In genomic region chr5:119747038-119747437, GRCm38 (mm10) we compare ENCODE assay signal across 12 mouse cellular contexts.
DNase-seq lines count a peak whose midpoint lies in the region; ATAC-seq and TF ChIP-seq lines count a peak whose summit lies in the region.
"Had no signal": no experiment of that assay in that cellular context is flagged by ENCODE, and none has a peak within 500 bp of the region (broad histone marks: within the 10 kb centered on the region; RNA-seq: fewer than 3 reads in every experiment).

No protein-coding gene starts in this region.

- H3K4me1 ChIP-seq in intestine, postnatal 0 days (replicated peaks; ENCODE audit: control insufficient read depth, insufficient read depth, low read length) = no peaks in the 10 kb centered on the region
- 0 out of 2 replicates have a peak, but pooled peaks cover 5% of the 10 kb centered on the region for H3K4me1 ChIP-seq in intestine, embryonic 16.5 days (ENCODE audit: control insufficient read depth, insufficient read depth, low read length)
- H3K4me1 ChIP-seq: liver, embryonic 12.5 days had no signal

- no peak overlapping the region for H3K27ac ChIP-seq in intestine, postnatal 0 days (ENCODE audit: low read depth, low read length)
- H3K27ac ChIP-seq in intestine, embryonic 16.5 days (ENCODE audit: low read length) = no peak overlapping the region
- H3K27ac ChIP-seq: liver, embryonic 12.5 days; midbrain, embryonic 10.5 days had no signal

- no peaks in the 10 kb centered on the region for H3K9me3 ChIP-seq in intestine, postnatal 0 days (ENCODE audit: control insufficient read depth)
- no peaks in the 10 kb centered on the region for H3K9me3 ChIP-seq in intestine, embryonic 16.5 days (ENCODE audit: control insufficient read depth, low read length)
- H3K9me3 ChIP-seq: midbrain, embryonic 10.5 days had no signal

- no peak for ATAC-seq in intestine, postnatal 0 days
- no peak for ATAC-seq in intestine, embryonic 16.5 days
- ATAC-seq: forebrain, embryonic 16.5 days; liver, embryonic 12.5 days had no signal

- TF ChIP-seq CTCF in intestine, postnatal 0 days (IDR thresholded peaks at IDR 0.05; ENCODE audit: low read depth) = peak; percentile 56

- 70% methylated on average over 10 of the region's 10 CpGs for WGBS in intestine, postnatal 0 days
- 63% methylated on average over 10 of the region's 10 CpGs for WGBS in intestine, embryonic 16.5 days

- peaks cover 35% of the 10 kb centered on the region for H3K27me3 ChIP-seq in intestine, postnatal 0 days (replicated peaks; ENCODE audit: control insufficient read depth, insufficient read depth, low read length)
- H3K27me3 ChIP-seq in intestine, embryonic 16.5 days (replicated peaks; ENCODE audit: control insufficient read depth, insufficient read depth, low read length) = peaks cover 25% of the 10 kb centered on the region

- no peak overlapping the region for H3K4me2 ChIP-seq in intestine, postnatal 0 days (replicated peaks; ENCODE audit: low read depth)
- H3K4me2 ChIP-seq in intestine, embryonic 16.5 days (ENCODE audit: low read depth, low read length) = no peak overlapping the region
- H3K4me2 ChIP-seq: liver, embryonic 12.5 days had no signal

- H3K4me3 ChIP-seq in intestine, postnatal 0 days (ENCODE audit: low read depth, low read length) = no peak overlapping the region
- H3K4me3 ChIP-seq in intestine, embryonic 16.5 days (ENCODE audit: low read length) = no peak overlapping the region
- H3K4me3 ChIP-seq: liver, embryonic 12.5 days; midbrain, embryonic 10.5 days had no signal

- no peak overlapping the region for H3K9ac ChIP-seq in intestine, postnatal 0 days (ENCODE audit: low read depth, low read length)
- H3K9ac ChIP-seq in intestine, embryonic 16.5 days (ENCODE audit: low read depth, low read length) = no peak overlapping the region
- H3K9ac ChIP-seq: liver, embryonic 12.5 days had no signal

- H3K36me3 ChIP-seq in intestine, postnatal 0 days (ENCODE audit: control insufficient read depth, insufficient read depth) = no peaks in the 10 kb centered on the region
- no peaks in the 10 kb centered on the region for H3K36me3 ChIP-seq in intestine, embryonic 16.5 days (ENCODE audit: control insufficient read depth, insufficient read depth, low read length)
- H3K36me3 ChIP-seq: liver, embryonic 12.5 days; midbrain, embryonic 10.5 days had no signal

- DNase-seq in ES-CJ7 (ENCODE audit: low read depth, low spot score) (peak; percentile 89), ZHBTc4 (ENCODE audit: low read depth, low spot score) (peak; percentile 92)
- peak; percentile 59 for DNase-seq in lung, postnatal 36 days
- DNase-seq in neural tube, embryonic 10.5 days (ENCODE audit: extremely low spot score, low spot score) = no peak
- no peak for DNase-seq in cerebellum, postnatal 25 days
- DNase-seq: cerebellum, postnatal 36 days; heart, postnatal 36 days had no signal

Comparison
In these comparisons a context has a peak if more than half of its experiments do, and no peak if none do; other contexts are left out.
1. DNase-seq: peak in ES-CJ7 (single experiment), ZHBTc4 (single experiment) and lung, postnatal 36 days (single experiment); none in neural tube, embryonic 10.5 days (single experiment) and cerebellum, postnatal 25 days (0 of 2).